Mouse (Mus musculus): ENCODE data around the gene Ndufb7. TPM values are rescaled to one million over a fixed set of nuclear protein-coding genes. Genes with fewer than 3 reads are reported as not detected.

The Ndufb7 gene
- total and polyA plus RNA-seq, 3 experiments: 144 to 331 (median 223) TPM

- H3K4me3 ChIP-seq (replicated peaks in 1 of 3; ENCODE audit: low read depth in 2 of 3, low read length in 2 of 3, poor library complexity in 1 of 3): no peak overlapping the region
- H3K9ac ChIP-seq (ENCODE audit: insufficient read depth, low read depth): no peak overlapping the region
- no peaks in the 10 kb centered on the region for H3K27me3 ChIP-seq (replicated peaks)
- in situ Hi-C loops (cut with MboI; ENCODE audit: low pct_ligation_motif_present, low pct_unique_long_range_greater_than_20kb, low sequenced_read_pairs): no loop called here
- DNase-seq (ENCODE audit: extremely low read depth): no peak
- no peak overlapping the region for H3K27ac ChIP-seq (ENCODE audit: insufficient read depth, low read depth)
- H3K4me1 ChIP-seq (ENCODE audit: control insufficient read depth in 1 of 2, insufficient read depth in 2 of 2): 0 out of 4 replicates have a peak, but pooled peaks cover 0 to 5% of the 10 kb centered on the region in 2 experiments
- dilution Hi-C loops (cut with MboI; ENCODE audit: extremely low pct_ligation_motif_present, extremely low pct_unique_long_range_greater_than_20kb, low sequenced_read_pairs): no loop called here
- H3K9me3 ChIP-seq (replicated peaks; ENCODE audit: low read length): peaks cover 6% of the 10 kb centered on the region
- H3K4me2 ChIP-seq (ENCODE audit: insufficient read depth, low read depth, poor library complexity, severe bottlenecking): no peak overlapping the region
- H3K79me2 ChIP-seq (replicated peaks; ENCODE audit: control insufficient read depth, extremely low read depth, insufficient read depth, poor library complexity, severe bottlenecking): 0 out of 2 replicates have a peak, but pooled peaks cover 4% of the 10 kb centered on the region
- TF ChIP-seq ZNF384 (IDR thresholded peaks at IDR 0.05; ENCODE audit: low read depth, low read length) (no peak), HCFC1 (IDR thresholded peaks at IDR 0.05; ENCODE audit: low read depth, low read length) (no peak), KAT2A (IDR thresholded peaks at IDR 0.05; ENCODE audit: insufficient replicate concordance, low read length) (no peak), USF2 (conservative IDR thresholded peaks at IDR 0.05; ENCODE audit: low read depth, low read length) (no peak), POLR2A (IDR thresholded peaks at IDR 0.05; ENCODE audit: low read depth, low read length) (no peak), RAD21 (IDR thresholded peaks at IDR 0.05; ENCODE audit: low read depth, low read length) (no peak), RCOR1 (conservative IDR thresholded peaks at IDR 0.05; ENCODE audit: low read depth, low read length) (no peak), E2F4 (IDR thresholded peaks at IDR 0.05; ENCODE audit: insufficient replicate concordance, low read depth, low read length) (no peak), USF1 (IDR thresholded peaks at IDR 0.05; ENCODE audit: low read depth, low read length) (no peak), UBTF (IDR thresholded peaks at IDR 0.05; ENCODE audit: low read depth, low read length) (no peak), CHD1 (IDR thresholded peaks at IDR 0.05; ENCODE audit: low read depth, low read length) (no peak), POLR2AphosphoS2 (IDR thresholded peaks at IDR 0.05; ENCODE audit: low read depth, low read length) (no peak), MAZ (IDR thresholded peaks at IDR 0.05; ENCODE audit: low read depth, low read length) (no peak), SMC3 (IDR thresholded peaks at IDR 0.05; ENCODE audit: low read depth, low read length) (no peak), BHLHE40 (IDR thresholded peaks at IDR 0.05; ENCODE audit: low read depth, low read length) (no peak), MEF2A (IDR thresholded peaks at IDR 0.05; ENCODE audit: borderline replicate concordance, low read depth, low read length) (no peak), ZC3H11A (IDR thresholded peaks at IDR 0.05; ENCODE audit: low read depth, low read length) (no peak)
- peaks cover 18 to 84% of the 10 kb centered on the region in 2 experiments for H3K36me3 ChIP-seq (replicated peaks in 1 of 2; ENCODE audit: control insufficient read depth in 1 of 2, insufficient read depth in 1 of 2, low read length in 1 of 2)
These were observed 15.8 kb downstream of the Ndufb7 start for GRCm38 (mm10) chr8:83582226-83582625.

GRCm38 (mm10) chr8:83583236-83583635 is 16.8 kb downstream of the Ndufb7 start:
- in situ Hi-C loops (cut with MboI; ENCODE audit: low pct_ligation_motif_present, low pct_unique_long_range_greater_than_20kb, low sequenced_read_pairs): no loop called here
- H3K9me3 ChIP-seq (replicated peaks; ENCODE audit: low read length): peaks cover 6% of the 10 kb centered on the region
- H3K27me3 ChIP-seq (replicated peaks): no peaks in the 10 kb centered on the region
- 0 out of 4 replicates have a peak, but pooled peaks cover 0 to 5% of the 10 kb centered on the region in 2 experiments for H3K4me1 ChIP-seq (ENCODE audit: control insufficient read depth in 1 of 2, insufficient read depth in 2 of 2)
- no peak overlapping the region for H3K9ac ChIP-seq (ENCODE audit: insufficient read depth, low read depth)
- H3K36me3 ChIP-seq (replicated peaks in 1 of 2; ENCODE audit: control insufficient read depth in 1 of 2, insufficient read depth in 1 of 2, low read length in 1 of 2): peaks cover 19 to 87% of the 10 kb centered on the region in 2 experiments
- no peak for DNase-seq (ENCODE audit: extremely low read depth)
- TF ChIP-seq BHLHE40 (IDR thresholded peaks at IDR 0.05; ENCODE audit: low read depth, low read length): no peak
- no peak for TF ChIP-seq JUN (IDR thresholded peaks at IDR 0.05; ENCODE audit: insufficient read depth, low read depth, low read length)
- no peak for TF ChIP-seq MYC (IDR thresholded peaks at IDR 0.05; ENCODE audit: low read depth, low read length)
- no peak for TF ChIP-seq CHD1 (IDR thresholded peaks at IDR 0.05; ENCODE audit: low read depth, low read length)
- no peak for TF ChIP-seq ETS1 (conservative IDR thresholded peaks at IDR 0.05; ENCODE audit: low read depth, low read length)
- TF ChIP-seq PAX5 (IDR thresholded peaks at IDR 0.05; ENCODE audit: low read length): no peak
- no peak for TF ChIP-seq IRF4 (IDR thresholded peaks at IDR 0.05; ENCODE audit: low read depth, low read length)
- no peak for TF ChIP-seq MEF2A (IDR thresholded peaks at IDR 0.05; ENCODE audit: borderline replicate concordance, low read depth, low read length)
- no peak for TF ChIP-seq TBP (conservative IDR thresholded peaks at IDR 0.05; ENCODE audit: low read depth, low read length)
- TF ChIP-seq GABPA (IDR thresholded peaks at IDR 0.05; ENCODE audit: insufficient replicate concordance, low read depth, low read length): no peak
- no peak for TF ChIP-seq ZMIZ1 (IDR thresholded peaks at IDR 0.05; ENCODE audit: low read depth, low read length)
- no peak for TF ChIP-seq MAX (IDR thresholded peaks at IDR 0.05; ENCODE audit: low read length)
- TF ChIP-seq ELF1 (IDR thresholded peaks at IDR 0.05; ENCODE audit: low read depth, low read length): no peak
- no peak for TF ChIP-seq SIN3A (IDR thresholded peaks at IDR 0.05; ENCODE audit: low read length)
- no peak for TF ChIP-seq USF1 (IDR thresholded peaks at IDR 0.05; ENCODE audit: low read depth, low read length)
- TF ChIP-seq NELFE (IDR thresholded peaks at IDR 0.05; ENCODE audit: low read depth, low read length): no peak
- no peak for TF ChIP-seq MXI1 (IDR thresholded peaks at IDR 0.05; ENCODE audit: low read depth, low read length)
- no peak for TF ChIP-seq ZC3H11A (IDR thresholded peaks at IDR 0.05; ENCODE audit: low read depth, low read length)
- no peak for TF ChIP-seq ZNF384 (IDR thresholded peaks at IDR 0.05; ENCODE audit: low read depth, low read length)
- no peak overlapping the region for H3K4me2 ChIP-seq (ENCODE audit: insufficient read depth, low read depth, poor library complexity, severe bottlenecking)
- H3K27ac ChIP-seq (ENCODE audit: insufficient read depth, low read depth): no peak overlapping the region
- peaks cover 4% of the 10 kb centered on the region; the same call in 1 of the 2 replicates for H3K79me2 ChIP-seq (replicated peaks; ENCODE audit: control insufficient read depth, extremely low read depth, insufficient read depth, poor library complexity, severe bottlenecking)
- no peak overlapping the region for H3K4me3 ChIP-seq (replicated peaks in 1 of 3; ENCODE audit: low read depth in 2 of 3, low read length in 2 of 3, poor library complexity in 1 of 3)
- dilution Hi-C loops (cut with MboI; ENCODE audit: extremely low pct_ligation_motif_present, extremely low pct_unique_long_range_greater_than_20kb, low sequenced_read_pairs): no loop called here

Data from CH12.LX (cell line).